Mouse (Mus musculus) embryonic facial prominence, embryonic 12.5 days (tissue): ENCODE data around the gene Mtnr1b. TPM values are rescaled to one million over a fixed set of nuclear protein-coding genes. Genes with fewer than 3 reads are reported as not detected.
"Not testable (repeated sequence)": the region's sequence is repeated elsewhere in the genome, so short reads cannot be mapped to it uniquely, and the experiment has no call there.

Experiments
- ATAC-seq: fragments of 200-750 bp; cut with Nextera tagmentation; 2 replicates; pipeline ENCODE4 v1.8.0; 2017; ENCODE audit not compliant: insufficient number of reproducible peaks, insufficient read depth, low FRiP score, low TSS enrichment
- H3K27ac ChIP-seq: fragments of 300-500 bp; sonication (generic); 2 replicates; pipeline ENCODE4 v1.5.1; 2016; ENCODE audit warnings: mild to moderate bottlenecking
- H3K27me3 ChIP-seq: fragments of 300-500 bp; sonication (generic); 2 replicates; pipeline ENCODE4 v1.6.1; 2016; ENCODE audit warnings: mild to moderate bottlenecking, moderate library complexity
- H3K36me3 ChIP-seq: fragments of 300-500 bp; sonication (generic); 2 replicates; pipeline ENCODE4 v1.6.1; 2016; ENCODE audit warnings: mild to moderate bottlenecking
- H3K4me1 ChIP-seq: fragments of 300-500 bp; sonication (generic); 2 replicates; pipeline ENCODE4 v1.6.1; 2016
- H3K4me2 ChIP-seq: fragments of 300-500 bp; sonication (generic); replicated peaks from 2 replicates; pipeline ENCODE4 v1.6.1; 2016; ENCODE audit warnings: mild to moderate bottlenecking, moderate library complexity
- H3K4me3 ChIP-seq: fragments of 300-500 bp; sonication (generic); 2 replicates; pipeline ENCODE4 v1.5.1; 2016; ENCODE audit warnings: mild to moderate bottlenecking
- H3K9ac ChIP-seq: fragments of 300-500 bp; sonication (generic); 2 replicates; pipeline ENCODE4 v1.6.1; 2016; ENCODE audit warnings: mild to moderate bottlenecking, moderate library complexity
- H3K9me3 ChIP-seq: fragments of 300-500 bp; sonication (generic); 2 replicates; pipeline ENCODE4 v1.6.1; 2016; ENCODE audit warnings: mild to moderate bottlenecking, moderate library complexity
- WGBS: fragments of 180-500 bp; shearing (Covaris S2); methylation state at CpG from one replicate; pipeline ENCODE4 v1.1.7; 2016; 5-methylcytosine and 5-hydroxymethylcytosine counted together
- polyA plus RNA-seq: library from polyadenylated mRNA; unstranded; fragments of >200 nt; fragmentation: Nextera tagmentation; extraction: Ambion mirVana; gene quantifications from 2 replicates; pipeline ENCODE4 v1.2.1, GENCODE M21; 2016

Gene Mtnr1b
- polyA plus RNA-seq, 1 experiment from 2014 or later, result not detected

GRCm38 (mm10) chr9:15870013-15870412, 4.3 kb downstream of the Mtnr1b start:
- no peaks in the 10 kb centered on the region for H3K36me3 ChIP-seq
- 57% methylated on average over 4 of the region's 4 CpGs for WGBS
- H3K27me3 ChIP-seq, result peaks cover 14% of the 10 kb centered on the region

DNA sequence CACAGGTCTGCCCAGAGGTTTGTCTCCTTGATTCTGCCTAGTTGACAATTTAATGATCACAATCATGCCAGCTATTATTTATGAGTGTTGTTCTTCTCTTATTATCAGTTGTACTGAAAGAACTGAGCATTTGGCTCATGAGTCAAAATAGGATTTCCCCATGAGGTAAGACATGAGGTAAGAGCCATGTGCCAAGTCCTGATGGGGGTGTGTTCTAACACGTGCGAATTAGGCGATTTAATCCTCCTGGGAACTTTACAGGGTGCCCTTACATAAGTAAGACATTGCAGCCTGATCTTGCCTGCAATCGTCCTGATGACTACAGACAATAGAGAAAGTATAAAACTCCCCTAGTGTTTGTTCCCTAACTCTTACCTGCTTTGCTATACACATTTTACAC, 4.9 kb downstream of the Mtnr1b start:
- no peaks in the 10 kb centered on the region for H3K36me3 ChIP-seq
- 67% methylated on average over 4 of the region's 4 CpGs for WGBS
- H3K27ac ChIP-seq, result no peak overlapping the region
- no peak overlapping the region for H3K4me2 ChIP-seq
- H3K9me3 ChIP-seq, result no peaks in the 10 kb centered on the region
- no peak overlapping the region for H3K4me3 ChIP-seq
- no peak overlapping the region for H3K9ac ChIP-seq
- peaks cover 9% of the 10 kb centered on the region for H3K27me3 ChIP-seq
- ATAC-seq, result no peak
- H3K4me1 ChIP-seq, result no peaks in the 10 kb centered on the region

More at GRCm38 (mm10) chr9:15870013-15870412, 4.3 kb downstream of the Mtnr1b start:
- ATAC-seq, result no peak
- no peak overlapping the region for H3K27ac ChIP-seq
- no peak overlapping the region for H3K4me3 ChIP-seq
- no peaks in the 10 kb centered on the region for H3K9me3 ChIP-seq
- H3K4me2 ChIP-seq, result no peak overlapping the region
- H3K4me1 ChIP-seq, result no peaks in the 10 kb centered on the region
- no peak overlapping the region for H3K9ac ChIP-seq

DNA sequence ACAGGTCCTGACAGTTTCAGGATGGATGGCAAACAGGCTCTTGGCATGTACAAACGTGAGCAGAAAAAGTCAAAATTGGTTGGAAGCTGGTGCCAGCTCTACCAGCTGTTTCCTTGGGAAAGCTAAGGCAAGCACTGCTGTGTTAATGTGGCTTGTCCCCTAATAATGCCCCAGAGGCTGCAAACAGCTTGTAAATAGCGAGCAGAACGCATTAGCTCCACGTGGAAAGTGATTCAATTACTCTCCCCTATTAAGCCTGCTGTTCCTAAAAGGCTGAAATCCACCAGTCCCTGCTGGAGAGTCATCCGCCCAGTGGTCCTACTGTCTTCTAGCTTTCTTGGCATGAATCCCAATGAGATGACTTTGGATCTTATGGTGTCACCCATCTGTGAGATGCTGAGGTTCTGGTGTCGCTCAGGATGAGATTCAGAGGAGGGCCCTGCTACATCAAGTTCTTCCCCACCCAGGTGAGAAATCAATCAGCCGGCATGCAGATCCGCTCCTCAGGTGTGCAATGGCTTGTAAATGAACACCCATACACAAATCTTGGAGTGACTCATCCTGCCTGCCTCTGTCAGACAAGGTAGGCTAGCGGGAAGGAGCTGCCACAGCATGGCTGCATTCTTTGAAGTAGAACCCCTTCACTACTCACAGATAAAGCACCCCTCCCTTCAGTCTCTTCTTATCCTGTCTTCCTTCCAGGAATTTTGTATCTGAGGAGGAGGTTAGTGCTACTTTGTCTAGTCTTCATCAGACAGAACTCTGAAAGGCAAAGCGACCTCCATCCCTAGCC, 7.9 kb downstream of the Mtnr1b start:
- no peak for ATAC-seq
- Histone ChIP-seq H3K4me3 (no peak overlapping the region), H3K4me1 (no peaks in the 10 kb centered on the region), H3K4me2 (no peak overlapping the region), H3K27ac (no peak overlapping the region), H3K9ac (no peak overlapping the region), H3K27me3 (no peaks in the 10 kb centered on the region), H3K9me3 (no peaks in the 10 kb centered on the region), H3K36me3 (no peaks in the 10 kb centered on the region)
- 72% methylated on average over 10 of the region's 10 CpGs for WGBS

DNA sequence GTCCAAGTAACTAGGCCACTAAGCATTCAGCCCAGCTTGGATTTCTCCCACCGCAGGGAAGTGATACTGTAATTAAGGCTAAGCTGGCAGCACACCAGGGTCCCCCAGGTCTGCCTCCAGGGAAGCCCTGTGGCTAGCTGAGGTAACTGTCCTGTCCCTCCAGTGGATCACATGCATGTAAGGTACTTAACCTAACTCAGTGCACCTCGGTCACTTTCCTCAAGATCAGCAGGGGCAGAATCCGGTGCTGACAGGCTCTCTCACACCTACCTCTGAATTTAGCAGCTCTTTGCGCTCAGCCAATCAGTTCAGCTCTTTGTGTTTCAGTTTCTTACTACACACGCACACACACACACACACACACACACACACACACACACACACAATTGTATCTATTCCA, 13.0 kb downstream of the Mtnr1b start:
- Histone ChIP-seq H3K27me3 (no peaks in the 10 kb centered on the region), H3K27ac (no peak overlapping the region), H3K4me2 (no peak overlapping the region), H3K9ac (no peak overlapping the region), H3K36me3 (no peaks in the 10 kb centered on the region), H3K4me1 (no peaks in the 10 kb centered on the region), H3K9me3 (no peaks in the 10 kb centered on the region), H3K4me3 (no peak overlapping the region)
- no peak for ATAC-seq
- WGBS, result 59% methylated on average over 5 of the region's 5 CpGs

- no peak overlapping the region for H3K27ac ChIP-seq
- no peak overlapping the region for H3K4me2 ChIP-seq
- no peak overlapping the region for H3K4me3 ChIP-seq
- no peak for ATAC-seq
- H3K27me3 ChIP-seq, result no peaks in the 10 kb centered on the region
- no peaks in the 10 kb centered on the region for H3K9me3 ChIP-seq
- H3K4me1 ChIP-seq, result no peaks in the 10 kb centered on the region
- H3K9ac ChIP-seq, result no peak overlapping the region
- no peaks in the 10 kb centered on the region for H3K36me3 ChIP-seq
Observed at GRCm38 (mm10) chr9:15850749-15851148, 23.6 kb downstream of the Mtnr1b start.

- Histone ChIP-seq H3K27me3 (no peaks in the 10 kb centered on the region), H3K4me1 (no peaks in the 10 kb centered on the region), H3K27ac (no peak overlapping the region), H3K9ac (no peak overlapping the region), H3K36me3 (no peaks in the 10 kb centered on the region), H3K4me3 (no peak overlapping the region), H3K4me2 (no peak overlapping the region), H3K9me3 (no peaks in the 10 kb centered on the region)
- 61% methylated on average over 8 of the region's 8 CpGs for WGBS
- ATAC-seq, result no peak
Observed at GRCm38 (mm10) chr9:15845390-15845789, 29.0 kb downstream of the Mtnr1b start.

GRCm38 (mm10) chr9:15844936-15845335, 29.4 kb downstream of the Mtnr1b start:
- not testable (repeated sequence) for ATAC-seq, H3K27me3 ChIP-seq, H3K27ac ChIP-seq, H3K4me2 ChIP-seq, H3K36me3 ChIP-seq, H3K9ac ChIP-seq, H3K9me3 ChIP-seq, H3K4me1 ChIP-seq, H3K4me3 ChIP-seq
- 81% methylated on average over 4 of the region's 4 CpGs for WGBS

DNA sequence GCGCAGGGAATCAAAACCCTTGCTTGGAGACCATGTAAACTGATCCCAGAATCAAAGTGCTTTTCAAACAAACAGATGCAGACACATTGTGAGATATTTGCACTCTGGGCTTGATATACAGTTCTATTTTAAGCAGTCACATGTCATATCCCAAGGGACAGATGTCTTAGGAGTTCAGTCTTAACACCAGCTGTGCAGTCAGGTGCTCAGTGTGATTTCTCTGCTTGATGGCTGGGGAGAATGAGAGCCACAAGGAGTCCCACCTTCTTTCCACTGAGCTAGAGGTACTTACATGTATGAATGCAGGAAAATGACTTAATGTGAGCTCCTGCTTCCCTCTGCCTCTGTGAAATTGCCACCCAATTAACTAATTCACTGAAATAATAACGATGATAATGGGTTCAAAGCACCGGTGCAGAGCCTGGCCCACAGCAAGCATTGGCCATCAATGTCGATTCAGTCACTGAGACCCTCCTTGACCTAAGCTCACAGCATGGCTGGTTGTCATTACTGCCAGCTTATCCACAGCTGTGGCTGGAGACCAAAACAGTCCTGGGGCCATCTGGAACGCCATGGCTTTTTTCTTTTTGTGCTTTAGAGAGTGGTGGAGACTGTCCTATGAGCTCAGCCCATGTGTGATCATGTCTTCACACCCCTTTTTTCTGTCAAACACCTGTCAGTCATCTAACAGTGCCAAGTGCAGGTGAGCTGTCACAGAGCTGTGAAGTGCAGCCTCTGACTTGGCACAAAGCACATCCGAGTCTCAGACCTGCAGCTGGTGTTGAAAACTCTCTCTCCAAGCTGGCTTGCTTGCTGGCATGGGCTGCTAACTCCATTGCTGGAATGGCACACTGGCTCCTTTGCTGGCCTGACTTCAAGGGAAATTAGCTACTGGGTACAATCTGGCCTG, 61.1 kb downstream of the Mtnr1b start:
- WGBS, result 40% methylated on average over 6 of the region's 6 CpGs

DNA sequence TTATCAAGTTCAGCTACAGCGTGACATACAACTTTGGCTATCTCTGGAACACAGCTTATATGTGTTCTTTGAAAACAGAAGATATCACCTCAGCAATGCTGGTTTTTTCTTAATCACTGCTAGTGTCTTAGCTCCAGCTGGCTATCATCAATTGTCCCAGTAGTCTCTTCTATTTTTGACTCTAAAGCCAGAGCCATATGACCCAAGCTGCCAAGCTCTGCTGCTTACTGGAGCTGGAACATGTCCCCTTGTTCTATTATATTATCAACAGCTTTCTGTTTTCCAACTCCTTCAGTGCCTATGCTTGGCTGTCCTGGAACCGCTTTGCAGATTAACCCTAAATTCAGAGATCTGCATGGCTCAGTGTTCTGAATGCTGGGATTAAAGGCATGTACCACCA, 70.1 kb downstream of the Mtnr1b start:
- no peaks in the 10 kb centered on the region for H3K4me1 ChIP-seq
- no peak overlapping the region for H3K27ac ChIP-seq
- 83% methylated on average over 2 of the region's 2 CpGs for WGBS
- no peaks in the 10 kb centered on the region for H3K27me3 ChIP-seq
- no peak overlapping the region for H3K4me2 ChIP-seq
- no peak overlapping the region for H3K9ac ChIP-seq
- no peak for ATAC-seq
- no peaks in the 10 kb centered on the region for H3K36me3 ChIP-seq
- no peaks in the 10 kb centered on the region for H3K9me3 ChIP-seq
- H3K4me3 ChIP-seq, result no peak overlapping the region

More for the DNA sequence above, 61.1 kb downstream of the Mtnr1b start:
- Histone ChIP-seq H3K9me3 (no peaks in the 10 kb centered on the region), H3K4me3 (no peak overlapping the region), H3K4me1 (no peaks in the 10 kb centered on the region), H3K9ac (no peak overlapping the region), H3K27me3 (no peaks in the 10 kb centered on the region), H3K4me2 (no peak overlapping the region), H3K27ac (no peak overlapping the region), H3K36me3 (no peaks in the 10 kb centered on the region)
- ATAC-seq, result no peak

GRCm38 (mm10) chr9:15802413-15803027, 71.8 kb downstream of the Mtnr1b start:
- Histone ChIP-seq H3K36me3 (no peaks in the 10 kb centered on the region), H3K27ac (no peak overlapping the region), H3K4me3 (no peak overlapping the region), H3K9ac (no peak overlapping the region), H3K4me1 (no peaks in the 10 kb centered on the region), H3K4me2 (no peak overlapping the region), H3K9me3 (no peaks in the 10 kb centered on the region), H3K27me3 (no peaks in the 10 kb centered on the region)
- no peak for ATAC-seq

GRCm38 (mm10) chr9:15800402-15800801, 74.0 kb downstream of the Mtnr1b start:
- H3K9ac ChIP-seq, result no peak overlapping the region

More at GRCm38 (mm10) chr9:15800402-15800801, 74.0 kb downstream of the Mtnr1b start:
- H3K36me3 ChIP-seq, result no peaks in the 10 kb centered on the region
- no peak overlapping the region for H3K27ac ChIP-seq
- H3K4me3 ChIP-seq, result no peak overlapping the region
- no peaks in the 10 kb centered on the region for H3K9me3 ChIP-seq
- 84% methylated on average over 5 of the region's 5 CpGs for WGBS
- H3K4me1 ChIP-seq, result no peaks in the 10 kb centered on the region
- no peak overlapping the region for H3K4me2 ChIP-seq
- H3K27me3 ChIP-seq, result no peaks in the 10 kb centered on the region
- ATAC-seq, result no peak
